Comparison of ENCODE assay signal across 8 mouse cellular contexts in the genomic region with DNA sequence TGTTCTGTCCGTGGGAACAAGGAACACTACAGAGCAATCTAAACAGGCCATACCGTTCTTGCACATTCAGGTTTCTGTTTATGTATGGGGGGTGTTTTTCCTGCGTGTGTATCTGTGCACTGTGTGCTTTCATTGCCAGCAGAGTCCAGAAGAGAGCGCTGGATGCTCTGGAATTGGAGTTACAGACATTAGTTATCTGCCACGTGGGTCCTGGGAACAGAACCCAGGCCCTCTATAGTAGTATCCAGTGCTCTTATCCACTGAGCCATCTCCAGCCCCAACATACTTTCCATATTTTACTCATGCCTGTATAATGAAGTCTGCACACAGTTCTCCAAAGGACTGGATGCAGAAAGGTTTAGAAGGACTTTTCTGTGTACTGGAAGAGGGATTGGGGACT. TPM values are rescaled to one million over a fixed set of nuclear protein-coding genes. Genes with fewer than 3 reads are reported as not detected.
A peak's percentile ranks its signal among the peaks of the same experiment; 100 is the strongest.
DNase-seq lines count a peak whose midpoint lies in the region; ATAC-seq and TF ChIP-seq lines count a peak whose summit lies in the region.

No protein-coding gene starts in this region.

- no peak for ATAC-seq in heart, embryonic 14.5 days (ENCODE audit: insufficient number of reproducible peaks, insufficient read depth, low FRiP score, low read depth)
- ATAC-seq in forebrain, embryonic 16.5 days, result no peak

- H3K27me3 ChIP-seq in heart, embryonic 14.5 days (ENCODE audit: control insufficient read depth, insufficient read depth, low read length), result no peaks in the 10 kb centered on the region
- H3K27me3 ChIP-seq in forebrain, embryonic 16.5 days (replicated peaks; ENCODE audit: control insufficient read depth, insufficient read depth, low read length), result no peaks in the 10 kb centered on the region

- H3K4me3 ChIP-seq in heart, embryonic 14.5 days (ENCODE audit: control insufficient read depth in 1 of 2, insufficient read depth in 1 of 2, low read depth in 1 of 2, low read length in 2 of 2), result peak overlapping the region; percentile 67 to 83
- H3K4me3 ChIP-seq in ES-E14 (ENCODE audit: insufficient read depth in 1 of 2, low read depth in 1 of 2, low read length in 2 of 2, poor library complexity in 1 of 2, severe bottlenecking in 1 of 2), result peak overlapping the region; percentile 67 to 89
- peak overlapping the region; percentile 80 for H3K4me3 ChIP-seq in forebrain, embryonic 16.5 days (replicated peaks; ENCODE audit: low read length)
- peak overlapping the region; percentile 59 for H3K4me3 ChIP-seq in macrophage (ENCODE audit: inconsistent target)

- WGBS in heart, embryonic 14.5 days, result 0% methylated on average over 5 of the region's 5 CpGs
- WGBS in forebrain, embryonic 16.5 days, result 0% methylated on average over 5 of the region's 5 CpGs
- WGBS in macrophage (ENCODE audit: missing documents), result 2% methylated on average over 5 of the region's 5 CpGs

- peaks cover 22 to 41% of the 10 kb centered on the region in 2 experiments for H3K4me1 ChIP-seq in heart, embryonic 14.5 days (ENCODE audit: control insufficient read depth in 2 of 2, insufficient read depth in 2 of 2, low read length in 2 of 2)
- H3K4me1 ChIP-seq in ES-E14 (ENCODE audit: control insufficient read depth in 2 of 2, insufficient read depth in 2 of 2, low read length in 2 of 2, poor library complexity in 1 of 2), result peaks cover 0 to 22% of the 10 kb centered on the region in 2 experiments; a peak in 2 of 4 replicates
- peaks cover 11% of the 10 kb centered on the region for H3K4me1 ChIP-seq in forebrain, embryonic 16.5 days (replicated peaks; ENCODE audit: control insufficient read depth, insufficient read depth, low read length)

- intact Hi-C loops in heart, postnatal 10 days (cut with DNase I), result loop anchor here (2.0 kb wide), 2 partner anchors 17 to 63 kb away; partner anchors contain the start of gene Brwd1

- 0 out of 2 replicates have a peak, but pooled peaks cover 3% of the 10 kb centered on the region for H3K9me3 ChIP-seq in heart, embryonic 14.5 days (ENCODE audit: control insufficient read depth, low read length)
- H3K9me3 ChIP-seq in ES-E14 (ENCODE audit: control insufficient read depth, insufficient read depth, low read depth, low read length), result no peaks in the 10 kb centered on the region
- no peaks in the 10 kb centered on the region for H3K9me3 ChIP-seq in forebrain, embryonic 16.5 days (ENCODE audit: control insufficient read depth, low read length)

- no peak for DNase-seq in heart, postnatal 10 days
- DNase-seq in ES-E14 (ENCODE audit: low read depth, low spot score), result no peak
- DNase-seq in embryo, embryonic 10.5 days (ENCODE audit: low spot score), result no peak
- no peak for DNase-seq in layer of hippocampus, postnatal 36 days
- DNase-seq in cerebellum, adult 8-10 months, result no peak

- in situ Hi-C loops in ES-E14 (cut with MboI; ENCODE audit: low sequenced_read_pairs in 2 of 2, unreplicated experiment in 2 of 2), result no loop called here

- peak overlapping the region; percentile 74 for H3K9ac ChIP-seq in heart, embryonic 14.5 days (ENCODE audit: low read length)
- peak overlapping the region; percentile 87 for H3K9ac ChIP-seq in ES-E14 (ENCODE audit: insufficient read depth, low read depth, low read length, poor library complexity, severe bottlenecking)
- H3K9ac ChIP-seq in forebrain, embryonic 16.5 days (replicated peaks; ENCODE audit: low read depth, low read length), result peak overlapping the region; percentile 78

- H3K36me3 ChIP-seq in heart, embryonic 14.5 days (ENCODE audit: control insufficient read depth, insufficient read depth, low read length), result no peaks in the 10 kb centered on the region
- peaks cover 3% of the 10 kb centered on the region; the same call in 1 of the 2 replicates for H3K36me3 ChIP-seq in ES-E14 (ENCODE audit: control insufficient read depth, insufficient read depth, low read length, poor library complexity, severe bottlenecking)
- no peaks in the 10 kb centered on the region for H3K36me3 ChIP-seq in forebrain, embryonic 16.5 days (ENCODE audit: control insufficient read depth, insufficient read depth)
- H3K36me3 ChIP-seq in macrophage (ENCODE audit: inconsistent target), result no peaks in the 10 kb centered on the region

- H3K27ac ChIP-seq in heart, embryonic 14.5 days (replicated peaks in 1 of 2; ENCODE audit: control insufficient read depth in 1 of 2, insufficient read depth in 1 of 2, low read depth in 2 of 2, low read length in 2 of 2), result peak overlapping the region; percentile 15 to 44; a peak in 1 of 4 replicates
- H3K27ac ChIP-seq in ES-E14 (ENCODE audit: insufficient read depth, low read depth, low read length, poor library complexity, severe bottlenecking), result peak overlapping the region; percentile 14; the same call in 1 of the 2 replicates
- peak overlapping the region; percentile 21 for H3K27ac ChIP-seq in forebrain, embryonic 16.5 days (ENCODE audit: low read length)
- no peak overlapping the region for H3K27ac ChIP-seq in macrophage

- peaks cover 50% of the 10 kb centered on the region for H3K79me2 ChIP-seq in macrophage (ENCODE audit: inconsistent target)

- peak overlapping the region; percentile 74 for H3K4me2 ChIP-seq in heart, embryonic 14.5 days (ENCODE audit: low read length)
- H3K4me2 ChIP-seq in forebrain, embryonic 16.5 days (ENCODE audit: low read length), result peak overlapping the region; percentile 73

TF ChIP-seq in ES-E14, 5 proteins besides CTCF, POLR2A, EP300 and RAD21:
- TF ChIP-seq HCFC1 (IDR thresholded peaks at IDR 0.05; ENCODE audit: borderline replicate concordance, insufficient read depth, low read length) (no peak), MAFK (IDR thresholded peaks at IDR 0.05; ENCODE audit: insufficient read depth, low read depth, low read length) (no peak), CHD2 (IDR thresholded peaks at IDR 0.05; ENCODE audit: low read depth, low read length) (no peak), ZC3H11A (IDR thresholded peaks at IDR 0.05; ENCODE audit: borderline replicate concordance, low read depth, low read length) (no peak), ZNF384 (IDR thresholded peaks at IDR 0.05; ENCODE audit: low read depth, low read length) (no peak)
TF ChIP-seq in ES-E14: peak in this region for 0.

RNA-seq across cellular contexts. Expression of gene Wrb, which starts 0.6 kb away (rescaled TPM):
- 63.1 and 66.7 TPM in 2 replicates for polyA plus RNA-seq in heart, embryonic 14.5 days (2014; fragmentation: Nextera tagmentation; extraction: Ambion mirVana)
- 10 to 100 TPM; 12.8 to 18.2 TPM for total RNA-seq in heart, postnatal 10 days (2021)
- 93.7 and 126 TPM in 2 replicates for total RNA-seq in ES-E14 (2012; rRNA removed)
- polyA plus RNA-seq in forebrain, embryonic 16.5 days (2015; fragmentation: Nextera tagmentation; extraction: Ambion mirVana), result 188 and 197 TPM in 2 replicates
- 10 to 100 TPM in 9 of 26 experiments, 1 to 10 TPM in 16, under 1 TPM in 1; 0.76 to 20.8 (median 6.2) TPM for total RNA-seq in macrophage (2018; cell fraction: chromatin; rRNA removed)
- 10 to 100 TPM in 9 of 26 experiments, 1 to 10 TPM in 17; 4.6 to 13.7 (median 7.5) TPM for total RNA-seq in macrophage (2018; cell fraction: cytosol; rRNA removed)
- total RNA-seq in macrophage (2018; cell fraction: nucleus; rRNA removed), result 10 to 100 TPM in 6 of 26 experiments, 1 to 10 TPM in 20; 3.0 to 24.2 (median 5.4) TPM
- polyA plus RNA-seq in macrophage (2018), result 6.9 to 14.8 TPM (median 7.2 TPM) in 3 replicates
- total RNA-seq in layer of hippocampus, postnatal 36 days (2021), result 10 to 100 TPM; 70.8 to 73.3 TPM

RNA-seq across cellular contexts. Expression of gene Hmgn1, which starts 18.3 kb away (rescaled TPM):
- polyA plus RNA-seq in heart, embryonic 14.5 days (2014; fragmentation: Nextera tagmentation; extraction: Ambion mirVana), result 277 and 306 TPM in 2 replicates
- total RNA-seq in heart, postnatal 10 days (2021), result 100 to 1,000 TPM in 1 of 2 experiments, 10 to 100 TPM in 1; 94.6 to 120 TPM
- 278 and 403 TPM in 2 replicates for total RNA-seq in ES-E14 (2012; rRNA removed)
- 432 and 519 TPM in 2 replicates for polyA plus RNA-seq in forebrain, embryonic 16.5 days (2015; fragmentation: Nextera tagmentation; extraction: Ambion mirVana)
- 100 to 1,000 TPM in 1 of 26 experiments, 10 to 100 TPM in 24, 1 to 10 TPM in 1; 8.3 to 109 (median 30.2) TPM for total RNA-seq in macrophage (2018; cell fraction: chromatin; rRNA removed)
- 10 to 100 TPM; 27.5 to 90.7 (median 55.8) TPM for total RNA-seq in macrophage (2018; cell fraction: cytosol; rRNA removed)
- 10 to 100 TPM in 22 of 26 experiments, 1 to 10 TPM in 4; 7.1 to 73.9 (median 16.2) TPM for total RNA-seq in macrophage (2018; cell fraction: nucleus; rRNA removed)
- 52.6 to 143 TPM (median 72.6 TPM) in 3 replicates for polyA plus RNA-seq in macrophage (2018)
- 10 to 100 TPM; 79.7 to 91.4 TPM for total RNA-seq in layer of hippocampus, postnatal 36 days (2021)

RNA-seq across cellular contexts. Expression of gene Lca5l, which starts 46.3 kb away (rescaled TPM):
- polyA plus RNA-seq in heart, embryonic 14.5 days (2014; fragmentation: Nextera tagmentation; extraction: Ambion mirVana), result 1.8 and 2.0 TPM in 2 replicates
- total RNA-seq in heart, postnatal 10 days (2021), result 1 to 10 TPM; 1.3 to 1.4 TPM
- total RNA-seq in ES-E14 (2012; rRNA removed), result 0.58 and 0.74 TPM in 2 replicates
- 0.76 and 1.2 TPM in 2 replicates for polyA plus RNA-seq in forebrain, embryonic 16.5 days (2015; fragmentation: Nextera tagmentation; extraction: Ambion mirVana)
- total RNA-seq in macrophage (2018; cell fraction: chromatin; rRNA removed), result 1 to 10 TPM in 2 of 26 experiments, under 1 TPM in 13, not detected in 11; 0.30 to 1.1 (median 0.59) TPM
- under 1 TPM in 5 of 26 experiments, not detected in 21; 0.03 to 0.09 (median 0.06) TPM for total RNA-seq in macrophage (2018; cell fraction: cytosol; rRNA removed)
- total RNA-seq in macrophage (2018; cell fraction: nucleus; rRNA removed), result 1 to 10 TPM in 1 of 26 experiments, under 1 TPM in 7, not detected in 18; 0.25 to 1.4 (median 0.45) TPM
- polyA plus RNA-seq in macrophage (2018), result not detected in 3 replicates
- 1 to 10 TPM; 1.6 to 1.7 TPM for total RNA-seq in layer of hippocampus, postnatal 36 days (2021)

RNA-seq across cellular contexts. Expression of gene Sh3bgr, which starts 54.4 kb away (rescaled TPM):
- 487 and 508 TPM in 2 replicates for polyA plus RNA-seq in heart, embryonic 14.5 days (2014; fragmentation: Nextera tagmentation; extraction: Ambion mirVana)
- total RNA-seq in heart, postnatal 10 days (2021), result 100 to 1,000 TPM; 593 to 606 TPM
- total RNA-seq in ES-E14 (2012; rRNA removed), result 1.9 and 3.2 TPM in 2 replicates
- polyA plus RNA-seq in forebrain, embryonic 16.5 days (2015; fragmentation: Nextera tagmentation; extraction: Ambion mirVana), result 1.0 and 2.1 TPM in 2 replicates
- not detected for total RNA-seq in macrophage (2018; cell fraction: chromatin; rRNA removed)
- total RNA-seq in macrophage (2018; cell fraction: cytosol; rRNA removed), result under 1 TPM in 1 of 26 experiments, not detected in 25; 0.15 TPM
- not detected for total RNA-seq in macrophage (2018; cell fraction: nucleus; rRNA removed)
- polyA plus RNA-seq in macrophage (2018), result not detected in 3 replicates
- 1 to 10 TPM; 2.2 to 2.9 TPM for total RNA-seq in layer of hippocampus, postnatal 36 days (2021)
